ENCODE assay signal across 9 mouse cellular contexts in genomic region chr5:64807603-64808002, GRCm38 (mm10). TPM values are rescaled to one million over a fixed set of nuclear protein-coding genes. Genes with fewer than 3 reads are reported as not detected.
A peak's percentile ranks its signal among the peaks of the same experiment; 100 is the strongest.
DNase-seq lines count a peak whose midpoint lies in the region; ATAC-seq lines count a peak whose summit lies in the region.
"Had no signal": no experiment of that assay in that cellular context is flagged by ENCODE, and none has a peak within 500 bp of the region (broad histone marks: within the 10 kb centered on the region; RNA-seq: fewer than 3 reads in every experiment).

No protein-coding gene starts in this region.

- peaks cover 2% of the 10 kb centered on the region for H3K27me3 ChIP-seq in erythroblast, embryonic 14.5 days (ENCODE audit: control insufficient read depth)
- H3K27me3 ChIP-seq in lung, embryonic 15.5 days: no peaks in the 10 kb centered on the region
- no peaks in the 10 kb centered on the region for H3K27me3 ChIP-seq in intestine, embryonic 16.5 days (replicated peaks; ENCODE audit: control insufficient read depth, insufficient read depth, low read length)
- no peaks in the 10 kb centered on the region for H3K27me3 ChIP-seq in neural tube, embryonic 13.5 days

- H3K4me3 ChIP-seq in erythroblast, embryonic 14.5 days (replicated peaks): peak overlapping the region; percentile 99
- H3K4me3 ChIP-seq in lung, embryonic 15.5 days: no peak overlapping the region
- peak overlapping the region; percentile 29 for H3K4me3 ChIP-seq in intestine, embryonic 16.5 days (ENCODE audit: low read length)
- H3K4me3 ChIP-seq in neural tube, embryonic 13.5 days: no peak overlapping the region

- 34% methylated on average over 4 of the region's 4 CpGs for WGBS in lung, embryonic 15.5 days
- WGBS in intestine, embryonic 16.5 days: 38% methylated on average over 4 of the region's 4 CpGs
- 56% methylated on average over 4 of the region's 4 CpGs for WGBS in neural tube, embryonic 13.5 days

- peak overlapping the region; percentile 54; the same call in 1 of the 2 replicates for H3K27ac ChIP-seq in lung, embryonic 15.5 days
- H3K27ac ChIP-seq in intestine, embryonic 16.5 days (ENCODE audit: low read length): peak overlapping the region; percentile 95
- peak overlapping the region; percentile 9; the same call in 1 of the 2 replicates for H3K27ac ChIP-seq in neural tube, embryonic 13.5 days (replicated peaks)

- H3K36me3 ChIP-seq in erythroblast, embryonic 14.5 days (ENCODE audit: control insufficient read depth): peaks cover 79% of the 10 kb centered on the region
- H3K36me3 ChIP-seq in lung, embryonic 15.5 days: no peaks in the 10 kb centered on the region
- no peaks in the 10 kb centered on the region for H3K36me3 ChIP-seq in intestine, embryonic 16.5 days (ENCODE audit: control insufficient read depth, insufficient read depth, low read length)
- no peaks in the 10 kb centered on the region for H3K36me3 ChIP-seq in neural tube, embryonic 13.5 days

- peak overlapping the region; percentile 84; the same call in 1 of the 2 replicates for H3K4me2 ChIP-seq in lung, embryonic 15.5 days
- peak overlapping the region; percentile 54 for H3K4me2 ChIP-seq in intestine, embryonic 16.5 days (ENCODE audit: low read depth, low read length)
- H3K4me2 ChIP-seq in neural tube, embryonic 13.5 days: peak overlapping the region; percentile 28

- no peak for DNase-seq in lung, postnatal 14 days
- DNase-seq in B cell, adult 2 months: no peak
- DNase-seq: thymus, adult 18-20 months had no signal

- no peak for ATAC-seq in erythroblast, adult 5-6 weeks (replicated peaks; ENCODE audit: low FRiP score, poor library complexity, severe bottlenecking)
- no peak for ATAC-seq in lung, embryonic 15.5 days (ENCODE audit: borderline replicate concordance, extremely low read depth, low FRiP score, low TSS enrichment)
- ATAC-seq in intestine, embryonic 16.5 days: no peak
- ATAC-seq in neural tube, embryonic 13.5 days (ENCODE audit: low read depth): no peak
- no peak for ATAC-seq in activated CD4-positive, CD25-positive, alpha-beta regulatory T cell, adult 4 months

- H3K4me1 ChIP-seq in erythroblast, embryonic 14.5 days (ENCODE audit: control insufficient read depth): peaks cover 77% of the 10 kb centered on the region
- H3K4me1 ChIP-seq in lung, embryonic 15.5 days: peaks cover 76% of the 10 kb centered on the region
- H3K4me1 ChIP-seq in intestine, embryonic 16.5 days (ENCODE audit: control insufficient read depth, insufficient read depth, low read length): peaks cover 57% of the 10 kb centered on the region
- peaks cover 69% of the 10 kb centered on the region for H3K4me1 ChIP-seq in neural tube, embryonic 13.5 days (replicated peaks)

- H3K9ac ChIP-seq in lung, embryonic 15.5 days: no peak overlapping the region
- H3K9ac ChIP-seq in intestine, embryonic 16.5 days (ENCODE audit: low read depth, low read length): no peak overlapping the region; the same call in 1 of the 2 replicates
- no peak overlapping the region for H3K9ac ChIP-seq in neural tube, embryonic 13.5 days

- H3K9me3 ChIP-seq in erythroblast, embryonic 14.5 days (ENCODE audit: control insufficient read depth, low read length): peaks cover 2% of the 10 kb centered on the region; the same call in 1 of the 2 replicates
- no peaks in the 10 kb centered on the region for H3K9me3 ChIP-seq in lung, embryonic 15.5 days
- H3K9me3 ChIP-seq in intestine, embryonic 16.5 days (ENCODE audit: control insufficient read depth, low read length): no peaks in the 10 kb centered on the region
- H3K9me3 ChIP-seq in neural tube, embryonic 13.5 days: no peaks in the 10 kb centered on the region

RNA-seq across cellular contexts. Expression of gene Klf3, which starts 4.4 kb away (rescaled TPM):
- polyA plus RNA-seq in erythroblast, embryonic 14.5 days (2012): 79.3 and 88.0 TPM in 2 replicates
- 207 and 277 TPM in 2 replicates for total RNA-seq in erythroblast, adult 5-6 weeks (2015; ENCODE audit: low replicate concordance)
- 170 and 195 TPM in 2 replicates for total RNA-seq in erythroblast, adult 5-6 weeks (2017; ENCODE audit: low replicate concordance)
- 67.2 and 68.7 TPM in 2 replicates for polyA plus RNA-seq in lung, embryonic 15.5 days (2015; fragmentation: Nextera tagmentation; extraction: Ambion mirVana)
- polyA plus RNA-seq in intestine, embryonic 16.5 days (2015; fragmentation: Nextera tagmentation; extraction: Ambion mirVana): 68.1 and 71.9 TPM in 2 replicates
- polyA plus RNA-seq in neural tube, embryonic 13.5 days (2015; fragmentation: Nextera tagmentation; extraction: Ambion mirVana): 23.8 and 25.3 TPM in 2 replicates
- polyA plus RNA-seq in activated CD4-positive, CD25-positive, alpha-beta regulatory T cell, adult 4 months (2017; shearing (Covaris generic)): 10 to 100 TPM; 64.9 to 76.7 TPM

Comparison
In these comparisons a context has a peak if more than half of its experiments do, and no peak if none do; other contexts are left out.
1. H3K4me3 ChIP-seq: peak in erythroblast, embryonic 14.5 days (single experiment) and intestine, embryonic 16.5 days (single experiment); none in lung, embryonic 15.5 days (single experiment) and neural tube, embryonic 13.5 days (single experiment).
2. H3K27ac ChIP-seq: peak in every context shown above with its lines; median percentile 95 in intestine, embryonic 16.5 days; 54 in lung, embryonic 15.5 days; 9 in neural tube, embryonic 13.5 days.
3. H3K4me2 ChIP-seq: peak in every context shown above with its lines; median percentile 84 in lung, embryonic 15.5 days; 54 in intestine, embryonic 16.5 days; 28 in neural tube, embryonic 13.5 days.